Mouse (Mus musculus) cortical plate, adult 2 months (tissue): ENCODE data around the gene Slc25a42. TPM values are rescaled to one million over a fixed set of nuclear protein-coding genes. Genes with fewer than 3 reads are reported as not detected.

Source experiments
- H3K27ac ChIP-seq: fragments of 200-500 bp; 2 replicates; pipeline ENCODE4 v1.5.1; 2012; ENCODE audit warnings: low read length, control low read depth, inconsistent platforms; ENCODE audit not compliant: insufficient read depth
- H3K4me1 ChIP-seq: fragments of 200-500 bp; 2 replicates; pipeline ENCODE4 v1.6.1; 2011; ENCODE audit warnings: low read length; ENCODE audit not compliant: control insufficient read depth, insufficient read depth
- H3K4me3 ChIP-seq: fragments of 200-500 bp; 2 replicates; pipeline ENCODE4 v1.5.1; 2011; ENCODE audit warnings: mild to moderate bottlenecking, low read length, control low read depth; ENCODE audit not compliant: insufficient read depth
- CTCF ChIP-seq: fragments of 200-500 bp; IDR thresholded peaks from 2 replicates; pipeline ENCODE4 v1.5.1; 2011; ENCODE audit warnings: mild to moderate bottlenecking, control low read depth, low read length; ENCODE audit not compliant: insufficient read depth; ENCODE audit errors: extremely low read depth
- POLR2A ChIP-seq: fragments of 200-500 bp; IDR thresholded peaks from 2 replicates; pipeline ENCODE4 v1.6.1; 2011; ENCODE audit warnings: mild to moderate bottlenecking, low read length, control low read depth; ENCODE audit not compliant: insufficient read depth; ENCODE audit errors: extremely low read depth
- polyA plus RNA-seq: library from polyadenylated mRNA; depleted of rRNA; stranded (reverse); fragments of >200 nt; gene quantifications from 2 replicates; pipeline ENCODE4 v1.2.3, GENCODE M21; 2012

Gene Slc25a42
- polyA plus RNA-seq, 1 experiment, result 55.9 TPM

DNA sequence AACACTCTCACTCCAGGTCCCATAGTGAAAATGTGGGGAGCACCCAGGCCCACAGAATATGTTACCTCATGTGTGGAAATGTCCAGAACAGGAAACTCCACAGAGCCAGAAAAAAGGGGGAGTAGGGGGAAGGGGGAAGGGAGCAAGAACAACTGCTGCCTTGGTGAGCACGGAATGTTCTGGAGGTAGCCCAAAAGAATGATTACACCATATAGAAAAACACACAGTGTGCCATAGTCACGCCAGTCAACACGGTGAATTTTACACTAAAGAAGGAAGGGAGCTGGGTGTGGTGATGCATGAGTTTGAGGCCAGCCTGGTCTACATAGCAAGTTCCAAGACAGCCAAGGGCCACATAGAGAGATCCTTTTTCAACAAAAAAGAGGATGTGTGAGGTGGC lies 48.8 kb downstream of the Slc25a42 start:
- H3K27ac ChIP-seq, result no peak overlapping the region
- H3K4me1 ChIP-seq, result no peaks in the 10 kb centered on the region
- H3K4me3 ChIP-seq, result no peak overlapping the region
- no peak for TF ChIP-seq CTCF
- TF ChIP-seq POLR2A, result no peak

DNA sequence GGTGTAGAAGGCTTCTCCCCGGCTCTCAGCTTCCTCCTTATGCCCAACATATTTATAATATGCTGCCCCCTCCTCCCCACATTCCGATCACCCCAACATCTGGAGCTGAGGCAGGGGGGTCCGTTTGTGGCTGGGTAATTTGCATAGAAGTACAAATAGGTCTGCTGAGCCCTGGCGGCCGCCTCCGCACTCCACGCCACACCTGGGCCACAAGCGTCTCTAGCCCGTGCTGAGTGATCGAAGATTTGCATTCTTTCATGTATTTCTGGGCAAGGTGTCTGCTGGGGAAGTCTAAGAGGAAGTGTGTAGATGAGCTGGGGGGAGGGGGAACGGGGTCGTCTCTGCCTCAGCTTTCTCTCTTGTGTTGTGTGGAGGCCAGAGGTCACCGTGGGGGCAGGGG lies 52.1 kb downstream of the Slc25a42 start:
- H3K4me1 ChIP-seq, result no peaks in the 10 kb centered on the region

DNA sequence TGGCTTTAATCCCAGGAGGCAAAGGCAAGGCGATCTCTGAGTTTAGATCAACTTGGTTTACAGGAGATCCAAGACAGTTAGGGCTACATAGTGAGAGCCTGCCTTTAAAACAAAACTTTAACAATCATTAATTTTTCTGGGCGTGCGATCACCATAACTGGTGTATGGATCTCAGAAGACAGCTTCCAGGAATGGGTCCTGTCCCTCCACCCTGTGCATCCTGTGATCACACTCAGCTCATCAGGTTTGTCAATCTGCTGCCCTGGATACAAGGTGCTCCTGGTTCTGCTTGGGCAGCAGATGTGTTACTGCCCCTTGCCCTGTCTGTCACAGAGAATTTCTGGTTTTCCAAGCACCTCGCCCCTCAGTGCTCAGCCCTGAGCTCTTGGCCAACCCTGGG lies 52.9 kb downstream of the Slc25a42 start:
- Histone ChIP-seq H3K4me1 (no peaks in the 10 kb centered on the region), H3K27ac (no peak overlapping the region), H3K4me3 (no peak overlapping the region)
- no peak for TF ChIP-seq POLR2A
- TF ChIP-seq CTCF, result no peak

More for the DNA sequence above, 52.1 kb downstream of the Slc25a42 start:
- no peak overlapping the region for H3K4me3 ChIP-seq
- no peak for TF ChIP-seq CTCF
- no peak for TF ChIP-seq POLR2A
- H3K27ac ChIP-seq, result no peak overlapping the region

DNA sequence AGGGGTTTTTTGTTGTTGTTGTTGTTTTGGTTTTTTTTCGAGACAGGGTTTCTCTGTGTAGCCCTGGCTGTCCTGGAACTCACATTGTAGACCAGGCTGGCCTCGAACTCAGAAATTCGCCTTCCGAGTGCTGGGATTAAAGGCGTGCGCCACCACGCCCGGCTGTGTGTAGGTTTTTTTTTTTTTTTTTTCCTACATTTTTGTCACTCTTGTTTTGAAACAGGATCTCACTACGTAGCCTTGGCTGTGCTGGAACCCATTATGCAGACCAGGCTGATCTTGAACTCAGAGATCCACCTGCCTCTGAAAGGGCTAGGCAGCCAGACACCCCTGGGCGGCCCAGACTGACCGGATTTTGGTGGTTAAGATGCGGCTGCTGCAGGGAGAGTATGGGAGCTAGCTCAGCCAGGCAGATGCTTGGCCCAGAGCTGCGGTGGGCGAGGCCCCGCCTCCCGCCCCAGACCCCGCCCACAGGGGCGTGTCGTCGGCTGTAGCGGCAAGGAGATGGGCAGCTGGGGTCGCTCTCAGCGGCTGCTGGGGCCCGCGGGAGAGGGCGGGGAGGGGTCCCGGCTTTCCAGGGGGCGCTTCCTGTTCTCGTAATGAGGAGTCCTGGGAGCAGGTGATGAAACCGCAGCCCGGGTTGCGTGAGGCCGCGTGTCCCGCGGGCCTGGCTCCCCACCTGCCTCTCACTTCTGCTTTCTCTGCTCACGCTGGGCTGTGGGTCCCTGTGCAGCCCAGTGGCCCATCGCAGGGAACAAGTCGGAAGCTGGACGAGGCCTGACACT lies 53.8 kb downstream of the Slc25a42 start:
- H3K27ac ChIP-seq, result no peak overlapping the region
- H3K4me3 ChIP-seq, result peak overlapping the region; percentile 33
- H3K4me1 ChIP-seq, result no peaks in the 10 kb centered on the region
- TF ChIP-seq CTCF (no peak), POLR2A (peak; percentile 41; the same call in 1 of the 2 replicates)

DNA sequence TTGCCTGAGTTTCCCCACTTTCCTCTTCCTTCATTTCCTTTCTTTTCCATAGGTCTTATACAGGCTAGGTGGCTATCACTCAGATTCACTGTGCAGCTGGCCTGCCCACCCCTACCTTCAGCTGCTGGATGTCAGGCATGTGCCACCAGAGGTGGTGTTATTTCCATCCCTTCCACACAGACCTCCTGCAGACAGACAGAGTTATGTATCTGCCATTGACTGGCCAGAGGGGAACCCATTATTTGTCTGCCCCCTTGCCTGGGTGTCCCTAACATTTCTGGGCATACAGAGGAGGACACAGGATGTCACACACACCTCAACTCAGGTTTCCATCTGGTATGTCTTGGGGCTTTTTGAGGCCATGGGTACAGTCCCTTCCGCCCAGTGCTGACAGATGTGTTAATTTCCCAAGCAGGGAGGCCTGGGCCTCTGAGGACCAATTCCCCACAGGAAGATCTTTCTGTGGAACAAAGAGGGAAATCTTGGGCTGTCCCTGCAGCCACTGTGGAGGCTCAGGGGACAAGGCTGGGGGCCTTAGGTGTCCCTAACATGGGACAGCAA lies 54.8 kb downstream of the Slc25a42 start:
- Histone ChIP-seq H3K27ac (no peak overlapping the region), H3K4me3 (no peak overlapping the region), H3K4me1 (no peaks in the 10 kb centered on the region)
- no peak for TF ChIP-seq CTCF

DNA sequence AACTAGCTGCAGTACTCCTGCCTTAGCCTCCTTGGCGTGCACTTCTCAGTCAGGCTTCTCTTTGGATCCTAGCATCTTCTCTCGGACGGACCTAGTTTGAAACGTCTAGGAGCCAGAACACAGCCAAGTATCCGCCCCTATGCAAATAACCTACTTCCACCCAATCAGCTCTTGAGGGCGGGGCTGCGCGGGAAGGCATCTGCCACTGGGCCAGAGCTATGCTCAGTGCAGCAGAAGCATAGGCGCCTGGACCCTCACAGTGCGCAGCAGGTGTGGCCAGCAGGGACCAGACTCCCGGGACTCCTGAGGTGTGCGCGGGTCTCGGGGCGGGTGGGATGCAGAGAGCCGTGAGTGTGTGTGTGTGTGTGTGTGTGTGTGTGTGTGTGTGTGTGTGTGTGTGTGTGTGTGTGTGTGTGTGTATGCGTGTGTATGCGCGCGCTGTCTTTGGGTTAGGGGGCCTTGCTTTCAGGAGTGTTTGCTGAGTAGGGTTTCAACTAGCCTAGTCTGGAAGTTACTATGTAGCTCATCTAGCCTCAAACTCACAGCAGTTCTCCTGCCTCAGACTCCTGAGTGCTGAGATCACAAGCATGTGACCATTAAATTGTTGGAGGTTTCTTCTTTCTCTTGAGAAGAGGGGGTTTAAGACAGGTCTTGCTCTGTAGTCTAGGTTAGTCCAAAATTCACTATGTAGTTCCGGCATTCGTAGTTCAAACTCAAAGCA lies 59.4 kb downstream of the Slc25a42 start:
- TF ChIP-seq POLR2A, result no peak
- no peak for TF ChIP-seq CTCF
- Histone ChIP-seq H3K4me3 (no peak overlapping the region), H3K27ac (no peak overlapping the region), H3K4me1 (no peaks in the 10 kb centered on the region)

DNA sequence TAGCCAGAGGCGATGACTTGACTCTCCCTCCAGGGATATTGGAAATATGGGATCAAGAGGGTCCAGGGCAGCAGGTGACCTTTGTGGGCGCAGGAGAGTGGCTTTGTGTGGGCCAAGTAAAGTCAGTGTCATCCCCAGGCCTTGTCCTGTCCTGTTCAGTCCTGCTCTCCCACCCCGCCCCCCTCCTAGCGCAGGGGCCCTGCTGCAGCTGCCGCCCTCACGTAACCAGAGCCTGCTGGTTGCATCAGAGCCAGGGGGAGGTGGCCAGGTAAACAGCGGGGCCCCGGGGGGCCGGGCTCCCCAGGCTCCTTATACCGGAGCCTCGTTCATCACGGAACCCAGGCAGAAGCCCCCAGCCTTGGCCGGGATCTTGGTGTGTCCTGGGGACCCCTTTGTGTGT lies 61.9 kb downstream of the Slc25a42 start:
- H3K27ac ChIP-seq, result no peak overlapping the region
- TF ChIP-seq POLR2A (no peak), CTCF (no peak)
- H3K4me1 ChIP-seq, result no peaks in the 10 kb centered on the region

DNA sequence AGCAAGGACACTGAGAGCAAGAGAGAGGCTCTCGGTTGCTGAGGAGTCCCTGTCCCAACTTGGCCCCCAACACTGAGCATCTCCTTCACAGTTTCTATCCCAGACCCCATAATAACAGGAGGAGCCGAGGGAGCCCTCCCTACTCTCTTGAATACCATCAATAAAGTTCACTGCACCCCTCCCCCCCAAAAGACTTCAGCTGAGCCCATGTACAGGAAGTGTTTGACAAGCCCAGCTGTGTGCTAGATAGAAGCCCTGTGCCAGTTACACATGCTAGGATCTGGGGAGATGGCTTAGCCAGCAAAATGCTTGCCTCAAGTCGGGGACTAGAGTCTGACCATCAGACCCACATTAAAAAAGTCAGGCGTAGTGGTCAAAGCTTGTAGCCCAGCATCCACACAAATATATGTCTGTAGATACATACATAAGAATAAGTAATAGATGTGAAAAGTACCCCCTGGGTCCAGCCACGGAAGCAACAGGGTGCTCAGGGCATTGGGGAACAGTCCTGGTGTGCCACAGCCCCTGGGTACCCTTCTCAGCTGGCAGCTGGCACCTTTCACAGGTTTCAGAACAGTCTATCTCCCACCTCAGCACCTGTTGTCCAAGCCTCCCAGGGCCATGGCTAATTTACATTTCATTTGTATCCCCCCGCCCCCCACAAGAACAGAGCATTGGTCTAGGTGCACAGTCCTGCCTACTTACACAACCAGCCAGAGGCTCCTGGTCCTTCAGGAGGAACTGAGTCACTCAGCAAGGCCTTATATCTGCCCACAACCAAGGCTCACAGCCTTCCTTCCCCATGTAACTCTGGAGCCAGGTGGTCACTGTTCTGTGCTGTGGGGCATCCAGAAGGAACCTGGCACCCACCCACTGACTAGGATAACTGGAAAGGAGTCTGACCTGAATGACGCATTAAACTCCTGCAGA lies 64.2 kb downstream of the Slc25a42 start:
- Histone ChIP-seq H3K4me1 (no peaks in the 10 kb centered on the region), H3K4me3 (no peak overlapping the region), H3K27ac (no peak overlapping the region)
- TF ChIP-seq POLR2A (0 out of 2 replicates have a peak, but pooled peaks have one; percentile 5), CTCF (no peak)

More for the DNA sequence above, 61.9 kb downstream of the Slc25a42 start:
- H3K4me3 ChIP-seq, result no peak overlapping the region

DNA sequence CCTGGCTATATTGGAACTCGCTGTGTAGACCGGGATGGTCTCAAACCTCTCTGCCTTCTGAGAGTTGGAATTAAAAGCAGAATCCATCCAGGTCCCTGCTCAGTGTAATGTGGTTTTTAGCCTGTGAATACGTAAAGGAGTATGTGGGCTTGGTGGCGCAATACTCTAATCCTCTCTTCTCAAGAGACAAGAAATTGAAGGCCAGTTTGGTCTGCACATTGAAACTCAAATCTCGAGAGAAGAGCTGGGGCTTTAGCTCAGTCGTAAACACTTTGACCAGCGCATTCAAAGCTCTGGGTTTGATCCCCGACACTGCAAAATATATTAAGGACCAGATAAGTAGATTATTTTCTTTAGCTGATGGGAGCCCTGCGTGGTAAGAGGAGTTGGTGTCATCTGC lies 72.1 kb downstream of the Slc25a42 start:
- Histone ChIP-seq H3K4me1 (peaks cover 11% of the 10 kb centered on the region), H3K4me3 (peak overlapping the region; percentile 67), H3K27ac (no peak overlapping the region)
- TF ChIP-seq POLR2A (no peak), CTCF (no peak)
